Mouse (Mus musculus) kidney, embryonic 15.5 days (tissue): ENCODE results near the gene Zan. TPM values are rescaled to one million over a fixed set of nuclear protein-coding genes. Genes with fewer than 3 reads are reported as not detected.

Experiments used
- ATAC-seq: fragments of 200-750 bp; cut with Nextera tagmentation; replicated peaks from 2 replicates; pipeline ENCODE4 v1.8.0; 2017; ENCODE audit warnings: moderate TSS enrichment; ENCODE audit not compliant: low FRiP score
- H3K27ac ChIP-seq: fragments of 300-500 bp; sonication (generic); 2 replicates; pipeline ENCODE4 v1.5.1; 2015; ENCODE audit warnings: mild to moderate bottlenecking, inconsistent platforms
- H3K27me3 ChIP-seq: fragments of 300-500 bp; sonication (generic); 2 replicates; pipeline ENCODE4 v1.6.1; 2015; ENCODE audit warnings: inconsistent platforms
- H3K36me3 ChIP-seq: fragments of 300-500 bp; sonication (generic); 2 replicates; pipeline ENCODE4 v1.6.1; 2015; ENCODE audit warnings: inconsistent platforms
- H3K4me1 ChIP-seq: fragments of 300-500 bp; sonication (generic); 2 replicates; pipeline ENCODE4 v1.6.1; 2015; ENCODE audit warnings: inconsistent platforms
- H3K4me2 ChIP-seq: fragments of 300-500 bp; sonication (generic); 2 replicates; pipeline ENCODE4 v1.6.1; 2015; ENCODE audit warnings: moderate library complexity, mild to moderate bottlenecking, inconsistent platforms
- H3K4me3 ChIP-seq: fragments of 300-500 bp; sonication (generic); replicated peaks from 2 replicates; pipeline ENCODE4 v1.5.1; 2015; ENCODE audit warnings: mild to moderate bottlenecking, inconsistent platforms
- H3K9ac ChIP-seq: fragments of 300-500 bp; sonication (generic); 2 replicates; pipeline ENCODE4 v1.6.1; 2015; ENCODE audit warnings: mild to moderate bottlenecking, inconsistent platforms
- H3K9me3 ChIP-seq: fragments of 300-500 bp; sonication (generic); replicated peaks from 2 replicates; pipeline ENCODE4 v1.6.1; 2016; ENCODE audit warnings: inconsistent platforms
- WGBS: fragments of 180-500 bp; shearing (Covaris S2); methylation state at CpG from one replicate; pipeline ENCODE4 v1.1.7; 2015; ENCODE audit warnings: mixed read lengths; 5-methylcytosine and 5-hydroxymethylcytosine counted together
- polyA plus RNA-seq: library from polyadenylated mRNA; unstranded; fragments of >200 nt; fragmentation: Nextera tagmentation; extraction: Ambion mirVana; gene quantifications from 2 replicates; pipeline ENCODE4 v1.2.1, GENCODE M21; 2015

The Zan gene
- polyA plus RNA-seq, 1 experiment from 2014 or later = 0.06 TPM

DNA sequence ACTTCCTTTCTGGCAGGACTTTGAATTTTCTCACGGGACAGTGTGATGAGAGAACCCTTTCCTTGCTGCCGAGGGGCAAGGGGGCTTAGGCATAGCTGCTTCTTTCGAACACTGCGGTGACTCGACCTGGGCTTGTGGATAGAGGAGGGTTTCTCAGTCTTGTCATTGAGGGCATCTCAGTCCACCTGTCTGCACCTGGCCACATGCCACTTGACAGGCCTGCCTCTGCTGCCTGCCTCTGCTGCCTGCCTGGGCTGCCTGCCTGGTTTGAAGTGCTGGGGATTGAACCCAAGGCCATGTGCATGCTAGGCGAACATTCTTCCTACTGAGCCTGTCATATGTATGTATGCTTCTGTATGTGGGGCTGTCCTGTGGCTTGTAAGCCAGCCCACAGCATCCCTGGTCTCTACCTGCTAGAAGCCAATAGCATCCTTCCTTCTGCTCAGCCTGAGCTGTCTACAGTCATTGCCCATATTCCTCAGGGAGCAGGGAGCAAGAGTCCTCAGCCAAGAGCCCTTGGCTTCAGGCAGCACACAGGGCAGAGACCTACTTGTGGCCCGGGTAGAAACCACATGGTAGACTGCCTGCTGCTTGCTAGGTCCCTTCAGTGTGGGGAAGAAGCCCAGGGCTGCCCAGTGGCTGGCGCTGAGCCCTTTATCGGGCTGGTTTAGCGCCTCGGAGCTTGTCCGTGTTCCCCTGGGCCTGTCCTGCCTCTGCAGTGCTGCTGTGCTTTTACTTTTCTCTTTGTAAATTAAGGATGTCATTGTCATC lies 37.3 kb upstream of the Zan start:
- no peak overlapping the region for H3K4me2 ChIP-seq
- H3K36me3 ChIP-seq = peaks cover 28% of the 10 kb centered on the region
- no peak overlapping the region for H3K4me3 ChIP-seq
- no peak overlapping the region for H3K9ac ChIP-seq
- no peaks in the 10 kb centered on the region for H3K27me3 ChIP-seq
- no peak overlapping the region for H3K27ac ChIP-seq
- H3K4me1 ChIP-seq = peaks cover 56% of the 10 kb centered on the region
- no peak for ATAC-seq
- no peaks in the 10 kb centered on the region for H3K9me3 ChIP-seq
- 83% methylated on average over 12 of the region's 12 CpGs for WGBS

DNA sequence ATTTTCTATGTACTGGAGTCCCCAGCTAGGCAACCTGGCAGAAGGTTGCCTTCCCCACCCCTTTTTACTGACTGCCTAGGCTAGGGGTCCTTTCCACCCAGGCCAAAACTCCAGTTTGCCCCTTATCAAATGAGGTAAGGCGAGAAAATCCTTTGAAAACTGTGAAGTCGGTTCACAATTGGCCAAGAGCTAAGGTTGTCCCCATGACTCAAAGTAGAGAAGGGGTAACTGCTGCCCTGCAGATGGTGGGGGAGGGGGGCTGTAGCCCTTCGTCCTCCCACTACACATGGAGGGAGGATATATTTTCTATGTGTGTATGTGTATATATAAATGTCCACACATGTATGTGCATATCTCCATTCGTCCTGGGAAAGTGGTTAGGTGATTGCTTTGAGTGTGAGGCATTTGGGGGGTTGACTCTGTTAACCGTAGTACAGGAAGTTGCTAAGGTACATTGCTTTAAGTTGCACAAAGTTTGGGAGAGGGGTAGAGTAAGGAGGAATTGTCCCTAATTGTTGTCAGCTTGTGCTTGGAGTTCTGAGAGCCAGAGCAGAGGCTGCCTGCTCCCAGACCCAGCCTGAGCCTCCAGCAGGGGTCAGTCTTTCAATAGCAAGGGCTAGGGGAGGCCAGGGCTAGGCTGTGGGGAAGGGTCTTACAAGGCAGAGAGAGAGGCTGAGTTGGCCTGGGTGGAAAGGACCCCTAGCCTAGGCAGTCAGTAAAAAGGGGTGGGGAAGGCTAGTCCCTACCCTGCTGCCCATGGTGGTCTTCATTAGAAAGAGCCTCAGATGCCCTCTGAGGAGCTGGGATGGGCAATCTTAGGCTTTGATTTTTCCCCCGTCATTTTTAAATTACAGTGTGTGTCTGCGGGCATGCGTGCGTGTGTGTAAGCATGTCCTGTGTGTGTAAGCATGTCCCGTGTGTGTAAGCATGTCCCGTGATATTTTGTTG lies 36.3 kb upstream of the Zan start:
- peaks cover 18% of the 10 kb centered on the region for H3K36me3 ChIP-seq
- peaks cover 56% of the 10 kb centered on the region for H3K4me1 ChIP-seq
- H3K27ac ChIP-seq = no peak overlapping the region
- no peaks in the 10 kb centered on the region for H3K9me3 ChIP-seq
- H3K9ac ChIP-seq = no peak overlapping the region
- H3K27me3 ChIP-seq = no peaks in the 10 kb centered on the region
- H3K4me2 ChIP-seq = no peak overlapping the region
- no peak overlapping the region for H3K4me3 ChIP-seq
- 79% methylated on average over 11 of the region's 11 CpGs for WGBS
- ATAC-seq = no peak; the same call in 1 of the 2 replicates

DNA sequence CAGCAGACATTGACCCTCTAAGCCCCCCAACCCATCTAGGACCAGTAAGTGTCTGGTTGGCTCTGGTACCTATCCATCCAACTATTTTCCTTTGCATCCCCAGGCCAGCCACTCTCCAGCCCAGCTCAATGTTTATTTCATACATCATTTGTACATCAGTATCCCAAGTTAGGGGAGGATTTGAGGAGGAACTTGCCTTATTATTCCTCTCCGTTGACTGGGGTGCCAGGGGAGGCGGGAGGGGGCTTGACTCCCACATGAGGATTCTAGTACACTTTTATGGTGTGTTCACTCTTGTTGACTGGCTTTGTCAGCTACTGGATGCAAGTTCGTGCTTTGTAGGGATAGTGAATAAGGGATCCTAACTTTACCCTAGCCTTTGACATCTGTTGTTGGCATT lies 34.8 kb upstream of the Zan start:
- Histone ChIP-seq H3K9ac (peak overlapping the region; percentile 95; the same call in 1 of the 2 replicates), H3K27me3 (no peaks in the 10 kb centered on the region), H3K9me3 (no peaks in the 10 kb centered on the region), H3K4me1 (peaks cover 56% of the 10 kb centered on the region), H3K4me3 (peak overlapping the region; percentile 85), H3K4me2 (peak overlapping the region; percentile 80), H3K27ac (no peak overlapping the region), H3K36me3 (peaks cover 7% of the 10 kb centered on the region; the same call in 1 of the 2 replicates)
- ATAC-seq = no peak
- 50% methylated on average over 3 of the region's 3 CpGs for WGBS

DNA sequence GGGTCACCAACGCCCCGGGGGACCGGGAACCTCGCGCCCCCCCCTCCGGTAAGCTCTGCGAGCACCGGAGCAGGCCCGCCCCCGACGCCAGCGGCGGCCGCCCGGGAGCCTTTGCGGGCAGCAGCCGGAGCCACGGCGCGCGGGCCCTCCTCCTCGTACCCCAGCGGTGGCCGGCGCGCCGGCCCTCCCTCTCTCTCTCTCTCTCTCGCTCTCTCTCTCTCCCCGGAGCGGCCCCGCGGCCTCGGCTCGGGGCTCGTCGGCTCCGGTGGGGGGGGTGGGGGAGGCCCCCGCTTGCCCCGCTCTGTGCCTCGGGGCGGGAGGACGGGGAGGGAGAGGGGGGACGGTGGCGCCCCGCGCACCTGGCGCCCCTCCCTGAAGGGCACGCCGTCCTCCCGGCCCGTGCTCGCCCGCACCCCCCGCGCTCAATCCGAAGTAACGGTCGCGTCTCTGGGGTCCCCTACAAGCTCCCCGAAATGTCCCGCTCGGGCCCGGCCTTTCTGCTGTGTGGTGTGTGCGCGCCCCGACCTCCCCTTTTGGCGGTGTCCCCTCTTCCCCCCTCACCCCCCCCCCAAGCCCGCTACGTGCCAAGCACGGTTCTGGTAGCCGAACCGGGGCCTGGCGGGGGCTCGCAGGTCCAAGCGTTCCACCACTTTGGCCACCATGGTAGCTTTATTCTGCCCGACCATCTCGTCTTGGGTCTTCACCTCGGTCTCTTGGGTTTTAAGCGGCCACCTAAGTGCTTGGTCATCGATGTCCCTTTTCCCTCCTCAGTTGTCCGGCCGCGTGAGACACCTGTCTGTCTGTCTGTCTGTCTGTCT lies 33.9 kb upstream of the Zan start:
- Histone ChIP-seq H3K9ac (peak overlapping the region; percentile 95), H3K4me1 (peaks cover 48% of the 10 kb centered on the region), H3K27me3 (no peaks in the 10 kb centered on the region), H3K4me2 (peak overlapping the region; percentile 80), H3K36me3 (peaks cover 7% of the 10 kb centered on the region; the same call in 1 of the 2 replicates), H3K27ac (peak overlapping the region; percentile 84), H3K9me3 (no peaks in the 10 kb centered on the region), H3K4me3 (peak overlapping the region; percentile 85)
- under 1% methylated on average over 41 of the region's 83 CpGs for WGBS
- ATAC-seq = peak; percentile 40

DNA sequence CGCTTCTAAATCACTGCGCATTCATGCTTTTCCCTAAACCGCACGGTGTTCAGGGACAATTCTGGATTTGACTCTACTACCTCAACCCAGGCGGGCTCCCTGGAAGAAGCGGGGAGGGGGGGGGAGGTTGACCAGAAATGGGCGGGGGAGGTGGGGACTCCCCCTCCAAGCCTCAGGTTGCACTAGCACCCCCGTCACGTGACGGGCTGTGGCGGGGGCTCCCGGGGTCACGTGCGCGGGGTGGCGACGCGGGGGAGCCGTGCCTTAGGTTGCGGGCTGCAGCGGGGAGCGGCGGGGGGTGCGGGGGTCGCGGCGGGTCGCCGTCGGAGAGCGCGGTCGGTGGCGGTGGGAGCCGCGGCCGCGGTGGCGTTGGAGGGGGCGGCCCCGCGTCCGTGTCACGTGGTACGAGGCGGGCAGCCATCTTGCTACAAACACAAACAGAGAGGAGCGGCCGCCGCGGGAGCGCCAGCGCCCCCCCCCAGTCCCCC lies 33.2 kb upstream of the Zan start:
- H3K4me1 ChIP-seq = peaks cover 44% of the 10 kb centered on the region
- peak overlapping the region; percentile 84 for H3K27ac ChIP-seq
- H3K9ac ChIP-seq = peak overlapping the region; percentile 95
- H3K4me3 ChIP-seq = peak overlapping the region; percentile 85
- peaks cover 7% of the 10 kb centered on the region; the same call in 1 of the 2 replicates for H3K36me3 ChIP-seq
- peak overlapping the region; percentile 80 for H3K4me2 ChIP-seq
- H3K27me3 ChIP-seq = no peaks in the 10 kb centered on the region
- no peaks in the 10 kb centered on the region for H3K9me3 ChIP-seq
- WGBS = 3% methylated on average over 33 of the region's 52 CpGs
- peak; percentile 60 for ATAC-seq

DNA sequence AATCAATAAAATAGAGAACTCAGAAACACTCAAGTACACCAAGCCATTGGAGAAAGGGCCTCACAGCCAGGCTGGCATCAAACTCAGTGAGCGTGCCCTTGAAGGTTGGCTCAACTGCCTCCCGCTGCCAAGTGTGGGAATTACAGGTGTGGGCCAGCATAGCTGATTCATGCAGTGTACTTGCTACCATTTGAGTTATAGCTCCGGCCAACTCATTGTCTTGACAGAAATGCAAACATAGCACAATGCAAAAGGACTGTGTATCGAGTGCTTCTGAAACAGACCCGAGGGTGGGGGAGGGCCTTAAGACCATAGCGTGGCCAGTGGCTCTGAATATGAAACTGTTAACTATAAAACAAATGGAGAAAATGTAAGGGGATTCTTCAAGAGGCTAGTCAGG lies 27.2 kb upstream of the Zan start:
- WGBS = 78% methylated on average over 6 of the region's 6 CpGs
- Histone ChIP-seq H3K27ac (no peak overlapping the region), H3K9ac (no peak overlapping the region), H3K4me3 (no peak overlapping the region), H3K36me3 (peaks cover 15% of the 10 kb centered on the region), H3K27me3 (no peaks in the 10 kb centered on the region), H3K4me2 (no peak overlapping the region), H3K4me1 (peaks cover 17% of the 10 kb centered on the region), H3K9me3 (no peaks in the 10 kb centered on the region)
- no peak for ATAC-seq

DNA sequence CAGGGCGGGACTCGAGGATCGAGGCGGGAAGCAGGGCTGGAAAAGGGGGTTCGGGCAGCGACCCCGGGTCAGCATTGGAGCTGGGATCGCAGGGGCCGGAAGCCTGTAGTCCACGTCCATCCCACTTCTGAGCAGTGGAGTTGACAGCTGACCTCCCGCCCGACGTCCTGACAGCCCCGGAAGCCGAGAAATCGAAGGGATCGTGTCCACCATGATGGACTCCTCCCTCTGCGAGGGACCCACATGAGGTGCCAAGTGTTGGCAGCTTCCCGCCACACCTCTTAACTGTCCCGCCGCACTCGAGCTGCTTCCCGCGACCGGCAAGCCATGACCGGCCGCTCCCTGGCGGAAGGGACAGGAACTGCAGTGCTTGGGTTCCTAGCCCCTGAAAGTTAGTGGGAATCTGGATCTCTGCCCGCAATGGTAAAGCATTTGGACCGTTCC lies 25.8 kb upstream of the Zan start:
- H3K4me1 ChIP-seq = peaks cover 17% of the 10 kb centered on the region
- no peaks in the 10 kb centered on the region for H3K9me3 ChIP-seq
- ATAC-seq = peak; percentile 89
- H3K27ac ChIP-seq = peak overlapping the region; percentile 100
- no peaks in the 10 kb centered on the region for H3K27me3 ChIP-seq
- peak overlapping the region; percentile 76 for H3K4me2 ChIP-seq
- WGBS = under 1% methylated on average over 30 of the region's 30 CpGs
- peak overlapping the region; percentile 86 for H3K4me3 ChIP-seq
- H3K9ac ChIP-seq = peak overlapping the region; percentile 56
- H3K36me3 ChIP-seq = peaks cover 15% of the 10 kb centered on the region

DNA sequence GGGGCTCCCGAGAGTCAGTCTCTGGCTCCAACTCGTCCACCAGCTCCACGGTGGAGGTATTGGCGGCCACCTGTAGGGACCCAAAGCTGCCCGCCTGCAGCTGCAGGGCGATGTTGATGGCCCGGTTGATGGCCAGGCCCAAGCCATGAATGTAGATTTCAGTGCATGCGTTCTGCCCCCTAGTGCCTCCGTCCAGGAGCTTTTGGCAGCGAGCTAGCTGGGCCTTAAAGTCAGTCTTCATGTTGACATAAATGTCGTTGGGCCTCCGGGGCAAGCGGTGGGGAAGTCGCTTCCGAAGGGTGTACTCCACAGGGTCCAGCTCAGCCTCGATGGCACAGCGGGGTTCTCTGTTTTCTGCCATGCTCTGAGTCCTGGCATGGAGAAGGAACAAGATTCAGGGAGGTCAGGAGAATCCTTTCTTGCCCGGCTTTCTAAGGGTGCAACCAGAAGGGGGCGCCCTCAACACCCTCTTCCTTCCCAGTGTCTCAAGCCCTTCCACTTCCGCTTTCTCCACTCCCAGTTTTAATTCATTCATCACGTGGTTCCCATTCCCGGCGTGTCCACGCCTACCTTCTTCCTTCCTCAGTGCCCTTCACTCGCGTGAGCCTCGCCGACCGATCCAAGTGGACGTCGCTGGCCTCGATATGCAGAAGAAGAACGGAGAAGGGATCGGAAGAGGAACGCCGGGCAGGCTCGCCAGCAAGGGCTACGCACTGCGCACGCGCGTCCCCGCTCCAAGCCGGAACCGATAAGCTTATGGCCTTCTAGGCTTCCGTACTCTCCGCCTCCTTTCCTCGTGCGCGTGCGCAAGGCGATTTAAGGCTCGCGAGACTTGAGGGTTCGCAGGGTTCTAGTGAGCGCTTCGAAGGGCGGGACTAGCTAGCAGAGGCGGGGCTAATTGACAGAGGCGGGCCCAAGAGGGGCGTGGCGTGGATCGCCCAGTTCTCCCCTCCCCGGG lies 25.1 kb upstream of the Zan start, which contains the start of gene Pop7:
Pop7 (minus strand) TSS at position 810 of the 958 bp plus-strand sequence.
- ATAC-seq = peak; percentile 95
- Histone ChIP-seq H3K4me1 (peaks cover 17% of the 10 kb centered on the region), H3K27me3 (no peaks in the 10 kb centered on the region), H3K36me3 (peaks cover 15% of the 10 kb centered on the region), H3K9ac (peak within 1 kb of the TSS; percentile 75), H3K27ac (peak within 1 kb of the TSS; percentile 100), H3K4me3 (peak within 1 kb of the TSS; percentile 86), H3K4me2 (peak within 1 kb of the TSS; percentile 76), H3K9me3 (no peaks in the 10 kb centered on the region)
- 1% methylated on average over 64 of the region's 64 CpGs for WGBS

DNA sequence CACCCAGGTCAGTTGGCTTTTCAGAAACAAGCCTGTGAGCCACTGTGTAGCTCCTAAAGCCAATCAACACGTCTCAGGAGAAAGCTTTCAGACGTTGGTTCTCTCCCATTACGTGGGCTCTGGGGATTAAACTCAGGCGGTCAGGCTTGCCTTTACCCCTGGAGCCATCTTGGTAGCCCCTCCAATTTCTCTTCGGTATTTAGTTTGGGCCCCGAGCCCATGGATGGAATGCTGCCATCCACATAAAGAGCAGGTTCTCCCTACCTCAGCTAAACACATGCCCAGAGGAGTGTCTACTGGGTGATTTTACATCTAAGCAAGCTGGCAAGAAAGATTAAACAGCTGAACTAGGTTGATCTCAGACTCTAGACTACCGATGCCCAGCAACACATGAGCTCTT lies 23.3 kb upstream of the Zan start:
- 90% methylated on average over 7 of the region's 7 CpGs for WGBS
- Histone ChIP-seq H3K9me3 (no peaks in the 10 kb centered on the region), H3K9ac (no peak overlapping the region), H3K4me1 (peaks cover 17% of the 10 kb centered on the region), H3K27me3 (no peaks in the 10 kb centered on the region), H3K27ac (no peak overlapping the region), H3K4me3 (no peak overlapping the region), H3K4me2 (no peak overlapping the region), H3K36me3 (peaks cover 15% of the 10 kb centered on the region)
- ATAC-seq = no peak

DNA sequence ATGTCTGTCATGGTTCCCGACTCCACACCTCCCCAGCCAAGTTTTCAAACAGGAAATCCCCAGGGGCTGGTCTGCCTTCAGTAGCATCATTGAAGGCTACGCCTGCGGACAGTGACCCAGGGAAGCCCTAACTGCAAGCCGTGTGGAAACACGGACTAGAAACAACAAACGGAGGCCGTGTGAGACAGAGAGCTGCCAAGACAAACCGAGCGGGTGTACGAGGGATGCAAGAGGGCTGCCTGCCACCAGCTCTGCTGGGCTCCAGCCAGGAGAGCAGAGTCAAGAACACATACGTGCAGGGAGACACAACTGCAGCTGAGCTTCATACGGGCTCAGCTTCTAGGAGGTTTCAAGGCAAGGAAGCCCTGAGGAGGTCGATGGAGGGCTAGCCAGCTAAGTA lies 17.0 kb upstream of the Zan start:
- WGBS = 50% methylated on average over 13 of the region's 13 CpGs
- H3K27ac ChIP-seq = no peak overlapping the region
- no peaks in the 10 kb centered on the region for H3K27me3 ChIP-seq
- H3K4me3 ChIP-seq = no peak overlapping the region
- no peak overlapping the region for H3K9ac ChIP-seq
- no peak for ATAC-seq
- H3K9me3 ChIP-seq = no peaks in the 10 kb centered on the region
- no peak overlapping the region for H3K4me2 ChIP-seq
- H3K4me1 ChIP-seq = 0 out of 2 replicates have a peak, but pooled peaks cover 3% of the 10 kb centered on the region
- no peaks in the 10 kb centered on the region for H3K36me3 ChIP-seq
